Mouse (Mus musculus): Measurements from ENCODE around the gene Rab3il1.

- TF ChIP-seq TAL1 (IDR thresholded peaks at IDR 0.05; ENCODE audit: low read length) (no peak), GATA1 (IDR thresholded peaks at IDR 0.05; ENCODE audit: low read length) (no peak)
Measured at GRCm38 (mm10) chr19:9954055-9954810, 47.2 kb upstream of the Rab3il1 start.

Data from erythroblast, embryonic 14.5 days (primary cell).